Mouse (Mus musculus) adipose tissue, adult 10 weeks (tissue): Measurements from ENCODE around the gene Olfr819. TPM values are rescaled to one million over a fixed set of nuclear protein-coding genes. Genes with fewer than 3 reads are reported as not detected.

Source experiments
- polyA plus RNA-seq: library from polyadenylated mRNA; stranded (reverse); fragments of 350-450 nt; fragmentation: Illumina TruSeq; extraction: RNeasy Lipid Tissue Mini Kit (QIAGEN cat#74804); gene quantifications from one replicate; pipeline ENCODE4 v1.2.3, GENCODE M21; 2014; ENCODE audit warnings: low read depth, low replicate concordance

Olfr819 gene
- polyA plus RNA-seq, result not detected

DNA sequence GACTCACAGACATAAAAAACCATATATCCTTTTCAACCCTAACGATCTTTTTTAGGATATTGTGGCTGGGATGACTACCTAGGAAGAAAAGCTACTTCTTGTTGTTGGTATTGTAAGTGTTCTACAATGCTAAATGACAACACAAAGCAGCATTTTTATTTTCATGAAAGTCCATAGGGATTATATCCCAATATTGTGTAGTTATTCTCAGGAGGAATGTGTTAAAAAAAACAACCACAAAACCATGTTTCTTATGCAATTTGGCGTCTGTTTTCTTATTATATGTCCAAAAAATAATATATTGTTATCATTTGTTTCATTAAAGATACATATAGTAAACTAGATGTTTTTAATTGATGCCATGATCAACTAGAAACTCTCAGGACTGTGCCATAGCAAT is at the start of gene Olfr819:
Gene Olfr819, minus strand, starts transcription at position 101 of the 400 bp plus-strand sequence.

DNA sequence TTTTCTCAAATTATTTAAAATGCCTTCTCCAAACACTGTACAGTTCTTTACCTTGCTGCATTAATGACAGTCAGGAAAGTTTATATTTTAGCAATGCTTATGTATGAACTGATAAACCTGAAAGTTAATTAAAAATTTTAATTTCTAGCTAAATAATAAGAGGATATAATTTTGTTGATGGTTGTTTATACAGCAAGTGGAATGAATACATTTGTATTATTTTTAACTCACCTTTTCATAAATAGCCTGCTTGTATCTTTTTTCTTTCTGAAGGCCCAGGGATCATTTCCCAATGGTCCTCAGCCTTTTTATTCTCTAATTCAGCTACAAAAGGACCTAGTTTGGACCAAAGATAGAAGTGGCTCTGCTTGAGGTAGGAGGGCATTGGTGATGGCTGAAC is 45.3 kb upstream of the Olfr819 start, which contains the start of gene Olfr820:
Gene Olfr820, plus strand, starts transcription at position 301 of the 400 bp plus-strand sequence.

DNA sequence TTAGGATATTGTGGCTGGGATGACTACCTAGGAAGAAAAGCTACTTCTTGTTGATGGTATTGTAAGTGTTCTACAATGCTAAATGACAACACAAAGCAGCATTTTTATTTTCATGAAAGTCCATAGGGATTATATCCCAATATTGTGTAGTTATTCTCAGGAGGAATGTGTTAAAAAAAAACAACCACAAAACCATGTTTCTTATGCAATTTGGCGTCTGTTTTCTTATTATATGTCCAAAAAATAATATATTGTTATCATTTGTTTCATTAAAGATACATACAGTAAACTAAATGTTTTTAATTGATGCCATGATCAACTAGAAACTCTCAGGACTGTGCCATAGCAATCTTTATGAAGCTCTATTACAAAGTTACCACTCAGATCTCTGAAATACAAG is 17.9 kb upstream of the Olfr819 start, which contains the start of gene Gm10310:
Gene Gm10310, minus strand, starts transcription at position 101 of the 400 bp plus-strand sequence.

GRCm38 (mm10) chr10:129976040-129976439 is 9.0 kb upstream of the Olfr819 start, which contains the start of gene Olfr247:
Gene Olfr247, minus strand, starts transcription at chr10:129976140.

GRCm38 (mm10) chr10:129949000-129949399 is 18.1 kb downstream of the Olfr819 start, which contains the start of gene Olfr818:
Gene Olfr818, minus strand, starts transcription at chr10:129949100.

DNA sequence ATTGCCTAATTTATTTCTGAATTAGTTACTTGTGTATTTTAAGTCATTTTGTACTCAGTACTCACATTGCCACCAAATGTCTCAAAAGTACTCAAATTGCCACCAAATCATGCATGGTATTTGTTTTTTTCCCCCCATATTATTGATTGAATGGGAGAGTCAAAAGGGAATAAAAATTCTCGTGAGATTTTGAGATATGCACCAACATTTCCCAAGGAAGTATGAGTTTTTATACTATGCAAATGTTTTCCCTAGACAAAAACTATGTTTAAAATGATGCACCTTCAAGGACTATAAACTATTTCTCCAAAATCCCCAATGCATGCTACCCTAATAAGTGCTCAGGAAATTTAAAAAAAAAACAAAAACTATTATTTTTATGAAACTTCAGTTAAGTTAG is 51.6 kb downstream of the Olfr819 start, which contains the start of gene Olfr816:
Gene Olfr816, minus strand, starts transcription at position 101 of the 400 bp plus-strand sequence.

Other genes with a start within 250 kb of the Olfr819 start
- gene Olfr805, start 237.9 kb downstream of the Olfr819 start, polyA plus RNA-seq, result not detected
- gene Olfr806, start 225.3 kb downstream of the Olfr819 start, polyA plus RNA-seq, result not detected
- not detected for gene Olfr807, start 209.5 kb downstream of the Olfr819 start, polyA plus RNA-seq
- not detected for gene Olfr808, start 201.8 kb downstream of the Olfr819 start, polyA plus RNA-seq
- gene Olfr809, start 192.6 kb downstream of the Olfr819 start, polyA plus RNA-seq, result not detected
- gene Olfr810, start 172.3 kb downstream of the Olfr819 start, polyA plus RNA-seq, result not detected
- not detected for gene Olfr811, start 162.9 kb downstream of the Olfr819 start, polyA plus RNA-seq
- not detected for gene Olfr812, start 121.2 kb downstream of the Olfr819 start, polyA plus RNA-seq
- not detected for gene Olfr813, start 111.9 kb downstream of the Olfr819 start, polyA plus RNA-seq
- gene Olfr814, start 87.4 kb downstream of the Olfr819 start, polyA plus RNA-seq, result not detected
- gene Olfr815, start 61.4 kb downstream of the Olfr819 start, polyA plus RNA-seq, result not detected
- gene Olfr816, start 51.7 kb downstream of the Olfr819 start, polyA plus RNA-seq, result not detected
- gene Olfr818, start 18.2 kb downstream of the Olfr819 start, polyA plus RNA-seq, result not detected
- gene Olfr247, start 8.9 kb upstream of the Olfr819 start, polyA plus RNA-seq, result not detected
- not detected for gene Gm10310, start 17.8 kb upstream of the Olfr819 start, polyA plus RNA-seq
- not detected for gene Olfr820, start 45.4 kb upstream of the Olfr819 start, polyA plus RNA-seq
- not detected for gene Olfr821, start 63.1 kb upstream of the Olfr819 start, polyA plus RNA-seq
- gene Olfr822, start 103.9 kb upstream of the Olfr819 start, polyA plus RNA-seq, result not detected
- gene Olfr823, start 148.1 kb upstream of the Olfr819 start, polyA plus RNA-seq, result not detected
- not detected for gene Olfr824, start 162.7 kb upstream of the Olfr819 start, polyA plus RNA-seq
- not detected for gene Olfr825, start 199.5 kb upstream of the Olfr819 start, polyA plus RNA-seq
- not detected for gene Olfr826, start 216.9 kb upstream of the Olfr819 start, polyA plus RNA-seq
- not detected for gene Olfr827, start 247.1 kb upstream of the Olfr819 start, polyA plus RNA-seq